Mouse (Mus musculus): Measurements from ENCODE around the gene Fkbp5.

The Fkbp5 gene

GRCm38 (mm10) chr17:28524009-28524695, 6.8 kb upstream of the Fkbp5 start:
- in situ Hi-C loops (cut with MseI, MboI), result loop anchor here (5.0 to 10.0 kb wide), 4 partner anchors 37 to 127 kb away; no protein-coding TSS in a partner anchor

DNA sequence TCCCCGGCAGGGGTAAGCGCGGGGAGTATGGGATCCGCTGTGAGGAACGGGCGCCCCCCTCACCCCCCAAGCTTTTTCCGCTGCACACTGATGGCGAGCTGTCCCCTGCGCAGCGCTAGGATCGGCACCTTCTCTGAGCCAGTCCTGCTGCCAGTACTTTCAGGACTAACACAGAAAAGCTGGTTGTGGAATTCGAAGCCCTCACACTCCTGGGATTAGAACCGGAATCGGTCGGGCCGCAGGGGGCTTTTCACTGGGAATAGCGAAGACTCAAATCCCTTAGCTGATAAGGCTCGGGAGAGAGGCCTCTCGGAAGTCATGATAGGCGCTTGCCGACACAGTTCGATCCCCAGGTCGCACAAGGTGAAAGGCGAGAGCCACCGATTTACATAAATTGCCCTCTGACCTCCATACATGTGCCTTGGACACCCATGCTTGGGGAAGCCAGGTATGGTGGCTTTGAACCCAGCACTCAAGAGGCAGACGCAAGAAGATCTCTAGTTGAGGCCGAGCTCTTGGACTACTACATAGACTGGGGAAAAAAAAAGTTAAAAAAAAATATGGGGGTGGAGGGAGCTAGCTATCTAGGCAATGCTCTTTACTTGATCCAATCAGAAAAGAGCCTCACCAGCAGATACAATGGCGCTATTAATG, 6.2 kb upstream of the Fkbp5 start:
- in situ Hi-C loops (cut with MseI, MboI), result loop anchor here (5.0 to 10.0 kb wide), 4 partner anchors 36 to 126 kb away; no protein-coding TSS in a partner anchor

DNA sequence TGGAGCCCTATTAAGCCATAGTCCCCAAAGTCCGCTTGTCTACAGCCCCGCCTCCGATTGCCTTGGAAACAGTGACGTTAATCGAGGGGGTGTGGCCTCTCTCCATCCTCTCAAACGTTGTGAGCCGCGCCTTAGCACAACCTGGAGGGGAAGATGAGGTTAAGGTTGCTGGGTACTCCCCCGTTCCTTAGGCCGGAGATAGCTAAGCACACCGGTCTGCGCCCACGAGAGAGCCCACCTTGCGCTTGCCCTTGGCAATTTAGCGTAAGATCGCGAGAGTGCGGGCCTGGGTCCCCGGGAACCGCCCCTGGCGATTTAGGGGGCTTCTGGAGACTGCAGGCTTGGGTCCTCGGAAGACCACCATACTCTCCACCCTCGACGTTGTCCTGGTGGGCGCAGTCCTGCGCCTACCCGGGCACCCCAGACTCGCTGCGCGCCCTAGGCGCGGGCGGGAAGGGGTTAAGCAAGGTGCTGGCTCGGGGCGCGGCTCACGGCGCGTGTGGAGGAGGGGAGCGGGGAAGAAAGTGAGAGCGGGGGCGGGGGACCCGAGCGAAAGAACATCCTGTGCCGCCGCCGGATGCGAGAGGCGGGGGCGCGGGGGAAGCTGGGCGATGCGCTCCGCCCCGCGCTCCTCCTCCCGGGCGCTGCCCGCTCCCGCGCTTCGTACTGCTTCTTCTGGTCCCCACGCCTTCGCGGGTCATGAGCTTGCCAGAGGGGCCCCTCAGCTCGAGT, 5.5 kb upstream of the Fkbp5 start:
- in situ Hi-C loops (cut with MseI, MboI), result loop anchor here (5.0 to 10.0 kb wide), 4 partner anchors 35 to 125 kb away; no protein-coding TSS in a partner anchor

DNA sequence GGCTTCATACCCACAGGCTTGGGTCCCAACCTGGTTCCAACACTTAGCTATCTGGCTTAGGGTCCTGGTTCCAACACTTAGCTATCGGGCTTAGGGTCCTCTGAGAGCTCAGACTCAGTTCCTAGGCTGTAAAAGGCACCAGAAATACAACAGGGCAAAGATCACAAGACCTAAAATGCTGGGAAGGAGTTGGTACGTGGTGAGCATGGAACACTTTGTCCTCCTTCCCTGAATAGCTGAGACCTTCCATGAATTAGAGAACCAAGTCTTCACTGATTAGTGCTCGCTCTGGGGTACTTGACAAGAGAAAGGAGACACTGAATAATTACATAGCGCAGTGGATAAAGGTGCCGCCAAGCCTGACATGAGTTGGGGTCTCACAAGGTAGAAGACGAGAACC, 4.6 kb upstream of the Fkbp5 start:
- in situ Hi-C loops (cut with MseI, MboI), result loop anchor here (5.0 to 10.0 kb wide), 4 partner anchors 35 to 125 kb away; no protein-coding TSS in a partner anchor

DNA sequence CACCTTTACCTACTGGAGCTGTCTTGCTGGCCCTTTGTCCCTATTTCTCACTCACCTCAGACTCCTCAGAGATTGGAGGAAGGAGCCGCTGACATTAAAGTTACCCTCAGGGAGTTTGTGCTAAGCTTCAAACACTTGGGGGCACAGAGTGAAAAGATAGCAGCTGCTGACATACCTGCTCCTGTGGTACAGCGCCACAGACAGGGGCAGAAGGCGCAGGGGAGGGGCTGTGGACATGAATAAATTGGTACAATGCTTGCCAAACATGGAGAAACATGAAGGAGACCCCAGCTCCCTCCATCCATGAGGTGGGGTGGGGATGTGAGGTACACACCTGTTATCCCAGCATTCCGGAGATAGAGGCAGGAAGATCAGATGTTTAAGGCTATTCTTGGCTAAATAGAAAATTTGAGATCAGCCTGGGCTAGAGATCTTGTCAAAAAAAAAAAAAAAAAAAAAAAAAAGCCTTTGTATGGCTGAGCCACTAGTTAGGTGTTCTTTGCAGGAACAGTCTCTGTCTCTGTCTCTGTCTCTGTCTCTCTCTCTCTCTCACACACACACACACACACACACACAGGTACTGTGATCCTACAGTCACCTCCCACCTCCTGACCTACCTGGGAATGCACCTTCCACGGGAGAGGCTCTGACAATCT, 3.9 kb upstream of the Fkbp5 start:
- in situ Hi-C loops (cut with MseI, MboI), result loop anchor here (5.0 to 10.0 kb wide), 4 partner anchors 34 to 124 kb away; no protein-coding TSS in a partner anchor

- in situ Hi-C loops (cut with MseI, MboI), result loop anchor here (5.0 to 10.0 kb wide), 4 partner anchors 33 to 123 kb away; no protein-coding TSS in a partner anchor
Observed at GRCm38 (mm10) chr17:28520561-28520960, 3.2 kb upstream of the Fkbp5 start.

DNA sequence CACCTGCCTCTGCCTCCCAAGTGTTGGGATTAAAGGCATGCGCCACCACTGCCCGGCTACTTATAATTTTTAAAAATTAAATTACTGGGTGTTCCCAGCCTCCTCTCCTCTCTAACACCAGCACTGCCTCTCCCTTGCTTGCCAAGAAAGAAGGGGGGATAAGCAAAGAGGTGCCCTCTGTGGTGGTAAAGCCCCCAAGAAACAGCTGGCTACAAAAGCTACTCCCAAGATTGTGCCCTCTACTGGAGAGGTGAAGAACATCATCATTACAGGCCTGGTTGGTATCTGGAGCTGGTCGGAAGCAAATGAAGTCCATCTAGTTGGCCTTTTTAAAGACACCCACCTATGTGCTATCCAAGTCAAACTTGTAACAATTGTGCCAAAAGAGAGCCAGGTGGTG, 2.5 kb upstream of the Fkbp5 start:
- in situ Hi-C loops (cut with MseI, MboI), result loop anchor here (5.0 to 10.0 kb wide), 4 partner anchors 33 to 123 kb away; no protein-coding TSS in a partner anchor

GRCm38 (mm10) chr17:28518615-28519071, 1.3 kb upstream of the Fkbp5 start:
- in situ Hi-C loops (cut with MseI, MboI), result no loop called here

DNA sequence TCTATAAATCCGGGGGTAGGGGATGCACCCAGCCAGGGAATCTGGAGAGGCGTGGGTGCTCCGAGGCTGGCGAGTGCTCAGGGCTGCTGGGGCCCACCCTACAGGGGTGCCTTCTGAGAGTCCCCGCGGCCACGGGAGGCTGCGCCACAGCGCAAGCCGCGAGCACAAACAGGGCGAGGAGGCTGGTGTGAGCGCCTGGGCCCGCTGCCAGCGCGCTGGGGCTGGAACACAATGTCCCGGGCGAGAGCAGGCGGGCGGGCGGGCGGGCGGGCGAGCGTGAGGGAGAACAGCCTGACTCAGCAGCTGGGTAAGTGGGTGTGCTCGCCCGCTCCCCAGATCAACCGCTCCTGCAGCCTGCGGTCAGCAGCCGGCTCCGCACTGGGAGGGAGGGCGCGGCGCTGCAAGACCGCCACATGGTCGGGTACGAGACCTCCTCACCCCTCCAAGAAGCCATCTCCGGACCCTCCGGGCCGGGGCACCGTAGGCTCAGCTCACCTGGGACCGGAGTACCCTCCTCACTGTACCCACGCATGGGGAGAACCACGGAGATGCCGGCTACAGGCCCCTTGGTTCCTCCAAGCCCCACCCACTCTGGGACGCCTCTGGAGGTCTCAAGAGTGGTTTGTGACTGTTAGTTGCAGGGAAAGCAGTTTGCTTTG, 758 bp upstream of the Fkbp5 start:
- in situ Hi-C loops (cut with MseI, MboI), result no loop called here

DNA sequence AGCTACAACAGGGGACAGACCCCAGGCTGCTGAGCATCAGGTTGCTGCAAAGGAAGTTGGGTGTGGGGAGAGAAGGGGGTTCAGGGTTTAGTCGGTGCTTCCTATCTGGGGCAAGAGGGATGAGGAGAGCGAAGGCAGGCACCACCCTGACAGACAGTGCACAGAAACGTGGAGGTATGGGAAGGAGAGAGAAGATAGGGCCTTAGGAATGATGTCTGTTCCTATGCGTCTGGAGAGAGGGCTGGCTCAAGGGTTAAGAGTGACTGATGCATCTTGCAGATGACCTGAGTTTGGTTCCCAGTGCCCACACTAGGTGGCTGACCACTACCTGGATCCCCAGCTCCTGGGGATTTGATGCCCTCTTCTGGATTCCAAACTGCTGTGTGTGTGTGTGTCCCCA, 446 bp downstream of the Fkbp5 start:
- in situ Hi-C loops (cut with MseI, MboI), result no loop called here

DNA sequence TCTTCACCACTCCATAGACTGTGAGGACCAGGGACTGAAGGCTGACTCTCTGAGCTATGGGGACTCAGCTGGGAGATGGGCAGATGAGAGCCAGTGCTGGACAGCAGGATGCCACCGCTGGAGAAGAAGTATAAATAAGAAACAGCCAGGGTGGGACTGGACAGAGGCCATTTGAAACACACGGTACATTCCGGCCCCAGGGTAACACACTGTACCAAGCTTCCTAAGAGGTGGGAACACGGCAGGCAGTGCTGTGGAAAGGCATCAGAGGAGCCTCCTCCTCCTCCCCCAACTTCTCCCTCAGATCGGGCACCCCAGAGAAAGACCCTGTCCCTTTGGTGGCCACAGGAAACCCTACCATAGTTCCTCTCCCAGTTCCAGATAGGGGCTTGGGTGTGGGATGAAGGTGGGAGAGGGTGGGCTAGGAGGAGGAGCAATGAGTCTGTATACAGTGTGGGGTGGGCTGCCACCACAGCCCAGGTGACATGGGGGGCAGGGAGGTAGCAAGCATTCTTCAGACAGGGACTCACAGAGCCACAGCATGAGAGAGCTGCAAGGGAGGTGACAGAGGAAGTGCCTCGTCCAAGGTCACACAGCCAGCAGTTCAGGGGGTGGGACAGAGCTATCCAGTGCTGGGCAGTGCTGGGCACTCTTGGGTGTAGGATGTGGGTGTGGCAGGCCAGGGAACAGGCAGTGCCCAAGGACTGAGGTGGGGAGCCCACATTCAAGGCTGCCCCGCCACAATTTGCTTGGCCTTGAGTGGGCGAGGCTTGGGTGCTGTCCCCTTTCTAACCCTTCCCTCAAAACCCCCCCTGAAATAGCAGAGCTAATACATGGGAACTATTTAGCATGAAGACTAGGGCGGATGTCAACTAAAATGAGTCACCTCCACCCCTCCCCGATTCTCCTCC, 1.6 kb downstream of the Fkbp5 start:
- in situ Hi-C loops (cut with MseI, MboI), result no loop called here

DNA sequence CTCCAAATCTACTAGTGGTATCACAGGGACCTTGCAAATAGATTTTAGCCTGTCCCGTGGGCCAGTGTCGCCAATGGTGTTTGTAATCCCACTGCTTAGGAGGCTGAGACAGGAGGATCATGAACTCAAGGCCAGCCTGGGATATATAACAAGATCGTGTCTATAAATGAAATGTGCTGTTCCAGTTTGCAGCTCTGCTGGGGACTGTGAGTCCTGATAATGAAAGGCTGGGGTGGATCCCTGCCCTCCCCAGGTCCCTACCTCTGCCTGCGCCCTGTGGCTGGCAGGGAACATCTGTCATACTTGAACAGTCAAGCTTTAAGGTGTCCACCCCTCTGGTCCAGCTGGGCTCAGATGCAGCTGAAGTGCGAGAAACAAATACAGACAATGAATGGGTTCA, 2.8 kb downstream of the Fkbp5 start:
- in situ Hi-C loops (cut with MseI, MboI), result no loop called here

DNA sequence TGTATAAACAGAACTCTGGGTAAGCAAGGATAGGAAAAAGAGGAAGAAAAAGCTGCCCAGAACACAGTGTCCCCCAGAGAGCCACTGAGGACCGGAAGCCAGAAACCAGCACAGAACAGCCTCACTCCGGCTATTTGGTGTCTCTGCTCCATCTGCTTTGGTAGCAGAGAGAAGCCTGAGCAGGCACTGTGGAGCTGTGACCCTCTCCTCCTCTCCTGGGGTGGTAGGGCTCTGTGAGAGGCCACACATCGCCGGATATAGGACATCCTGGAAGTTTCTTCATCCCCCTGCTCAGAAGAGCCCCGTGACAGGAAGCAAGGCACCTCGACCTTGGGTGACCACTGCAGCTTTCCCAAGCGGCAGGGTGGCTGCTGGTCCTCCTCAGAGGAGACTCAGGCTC, 3.5 kb downstream of the Fkbp5 start:
- in situ Hi-C loops (cut with MseI, MboI), result no loop called here

- in situ Hi-C loops (cut with MseI, MboI), result no loop called here
Observed at GRCm38 (mm10) chr17:28513337-28513736, 4.0 kb downstream of the Fkbp5 start.

- in situ Hi-C loops (cut with MseI, MboI), result no loop called here
Observed at GRCm38 (mm10) chr17:28512696-28513095, 4.6 kb downstream of the Fkbp5 start.

DNA sequence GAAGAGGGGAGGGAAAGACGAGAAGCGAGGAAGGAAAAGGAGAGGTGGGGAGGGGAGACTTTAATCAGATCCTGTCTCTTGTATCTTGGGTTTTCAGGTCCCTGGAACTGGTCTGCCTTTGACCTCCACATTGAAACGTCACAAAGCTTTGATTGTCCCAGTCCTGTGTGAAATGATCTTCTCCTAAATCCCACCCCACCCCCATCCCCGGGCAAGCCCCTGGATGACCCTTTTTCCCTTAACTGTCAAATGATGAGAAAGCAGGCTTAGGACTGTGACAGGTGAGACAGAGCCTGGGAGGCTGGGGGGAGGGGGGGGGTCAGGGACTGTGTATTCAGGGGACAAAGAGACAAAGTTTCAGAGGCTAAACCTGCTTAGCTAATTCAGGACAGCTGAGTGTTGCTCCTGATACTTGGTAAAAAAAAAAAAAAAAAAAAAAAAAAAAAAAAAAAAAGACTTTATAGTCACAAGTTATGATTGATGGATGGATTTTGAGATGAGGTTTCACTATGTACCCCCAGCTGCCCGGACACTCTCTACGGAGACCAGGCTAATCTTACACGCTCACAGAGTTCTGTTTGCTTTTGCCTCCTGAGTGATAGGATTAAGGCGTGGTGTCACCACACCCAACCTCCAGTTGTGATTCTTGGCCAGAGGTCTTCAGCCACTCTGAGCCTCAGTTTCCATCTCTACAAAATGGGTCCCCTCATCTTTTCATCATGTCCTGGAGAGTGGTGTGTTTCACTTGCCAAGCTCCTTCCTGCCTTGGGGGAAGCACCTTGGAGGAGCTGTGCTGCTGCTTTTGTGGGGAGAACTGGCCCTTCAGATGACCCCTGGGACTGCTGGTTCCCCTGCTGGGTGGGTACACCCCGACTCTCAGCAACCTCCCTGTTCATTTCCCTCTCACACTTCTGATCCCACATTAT, 5.4 kb downstream of the Fkbp5 start:
- in situ Hi-C loops (cut with MseI, MboI), result no loop called here

DNA sequence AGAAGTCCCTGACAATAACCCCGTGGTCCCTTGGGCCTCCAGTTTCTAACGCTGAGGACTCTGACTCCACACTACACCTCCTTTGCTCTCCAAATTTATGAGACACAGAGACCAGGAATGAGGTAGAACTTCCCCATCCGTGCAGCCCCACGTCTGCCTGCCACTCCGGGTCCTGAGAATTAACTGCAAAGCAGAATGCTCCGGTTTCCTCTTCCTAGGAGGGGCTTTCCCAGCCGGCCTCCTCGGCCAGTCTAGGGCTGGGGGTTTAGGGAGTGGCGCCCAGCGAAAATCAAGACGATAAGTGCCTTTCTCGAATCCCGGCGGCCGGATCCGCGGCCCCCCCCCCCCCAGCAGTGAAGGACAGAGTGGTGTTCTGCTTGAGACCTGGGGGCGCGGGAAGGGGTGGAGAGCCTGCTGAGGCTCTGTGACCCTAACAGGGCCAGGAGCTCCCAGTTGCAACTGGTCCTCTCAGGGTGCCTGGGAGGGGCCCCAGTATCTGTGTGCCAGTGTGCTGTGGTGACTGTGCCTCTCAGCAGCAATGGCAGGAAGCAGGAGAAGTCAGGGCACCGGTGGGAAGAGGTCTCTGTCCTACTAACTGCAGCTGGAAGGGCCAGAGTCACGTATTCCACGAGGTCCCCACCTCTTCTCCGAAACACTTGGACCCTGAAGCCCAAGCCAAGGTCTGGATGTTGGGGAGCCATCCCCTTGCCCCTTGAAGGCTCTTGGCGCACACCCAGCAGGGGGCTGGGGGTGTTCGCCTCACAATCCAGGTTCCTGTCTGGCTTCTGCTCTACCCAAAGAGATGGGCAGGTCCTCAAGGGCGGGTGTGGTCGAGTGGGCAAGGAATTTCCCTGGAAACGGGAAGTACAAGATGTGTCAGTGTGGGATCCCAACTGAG, 6.6 kb downstream of the Fkbp5 start:
- in situ Hi-C loops (cut with MseI, MboI), result no loop called here

- in situ Hi-C loops (cut with MseI, MboI), result no loop called here
Observed at GRCm38 (mm10) chr17:28507496-28507895, 9.8 kb downstream of the Fkbp5 start.

Measured in mouse trophoblast stem cell (cell line).